Mouse (Mus musculus): ENCODE measurements around the gene Olfr648.

Gene Olfr648

GRCm38 (mm10) chr7:104183292-104183691 is at the start of gene Olfr648:
Gene Olfr648, minus strand, starts transcription at chr7:104183392.
- no peak for DNase-seq

GRCm38 (mm10) chr7:104231203-104231602 is 48.0 kb upstream of the Olfr648 start:
- peak; percentile 22 for DNase-seq

DNA sequence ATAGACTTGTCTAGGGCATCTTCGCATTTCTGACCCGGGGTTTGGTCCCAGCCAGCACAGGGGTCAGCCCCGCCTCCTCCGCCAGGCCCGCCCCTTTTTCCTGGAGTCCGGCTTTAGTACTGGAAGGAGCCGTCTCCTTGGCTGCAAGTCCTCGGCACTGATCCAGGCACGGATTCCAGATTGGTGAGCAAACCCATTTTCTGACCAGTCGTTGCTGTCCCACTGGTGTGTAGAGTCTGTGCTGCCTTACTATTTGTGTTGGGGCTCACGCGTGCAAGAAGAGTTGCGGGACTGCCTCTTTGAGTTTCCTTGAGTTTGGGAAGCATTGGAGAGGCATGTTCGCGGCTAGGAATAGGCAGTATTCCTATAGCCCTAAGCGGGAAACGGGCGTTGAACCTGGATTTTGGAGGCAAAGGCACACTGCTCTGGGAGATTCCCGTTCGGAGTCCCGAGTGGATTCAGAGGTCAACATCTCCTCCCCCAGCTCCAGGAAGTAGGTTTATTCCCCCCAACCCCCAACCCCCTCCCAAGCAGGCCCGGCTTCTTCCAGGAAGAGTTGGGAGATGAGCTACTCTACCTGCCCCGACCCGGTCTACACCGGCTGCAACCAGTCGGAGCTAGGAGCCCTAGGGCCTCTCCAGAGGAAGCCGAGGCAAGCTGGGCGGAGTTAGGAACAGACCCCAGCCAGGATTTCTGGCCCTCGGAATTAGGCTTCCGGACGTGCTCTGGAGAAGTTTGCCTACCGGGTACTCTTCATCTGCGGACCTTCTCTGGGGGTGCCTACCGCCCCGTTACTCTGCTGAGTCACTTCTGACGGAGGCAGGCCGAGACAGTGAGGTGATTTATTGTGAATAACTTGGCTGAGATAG is 35.7 kb upstream of the Olfr648 start, which contains the start of gene Trim6:
Trim6 (plus strand) TSS at position 93 of the 869 bp plus-strand sequence.
- DNase-seq, result peak; percentile 63

GRCm38 (mm10) chr7:104217881-104218280 is 34.7 kb upstream of the Olfr648 start:
- no peak for DNase-seq

DNA sequence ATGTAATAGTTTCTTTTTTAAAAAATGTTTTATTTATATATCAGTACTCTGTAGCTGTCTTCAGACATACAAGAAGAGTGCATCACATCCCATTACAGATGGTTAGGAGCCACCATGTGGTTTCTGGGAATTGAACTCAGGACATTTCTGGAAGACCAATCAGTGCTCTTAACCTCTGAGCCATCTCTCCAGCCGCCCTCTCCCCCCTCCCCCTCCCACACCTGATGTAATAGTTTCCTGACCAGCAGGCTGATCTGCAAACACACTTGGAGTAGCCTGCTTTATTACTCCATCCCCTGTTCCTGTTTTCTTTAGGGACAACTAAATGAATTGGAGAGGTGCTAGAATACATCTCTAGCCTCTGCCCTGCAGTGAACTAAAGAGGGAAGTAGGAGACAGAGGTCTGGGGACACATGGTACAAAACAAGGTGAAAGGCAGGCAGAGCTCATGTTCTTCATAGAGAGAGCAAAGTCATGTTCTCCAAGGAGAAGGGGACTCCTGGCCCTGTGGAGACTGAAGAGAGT is 32.9 kb upstream of the Olfr648 start:
- DNase-seq, result no peak

DNA sequence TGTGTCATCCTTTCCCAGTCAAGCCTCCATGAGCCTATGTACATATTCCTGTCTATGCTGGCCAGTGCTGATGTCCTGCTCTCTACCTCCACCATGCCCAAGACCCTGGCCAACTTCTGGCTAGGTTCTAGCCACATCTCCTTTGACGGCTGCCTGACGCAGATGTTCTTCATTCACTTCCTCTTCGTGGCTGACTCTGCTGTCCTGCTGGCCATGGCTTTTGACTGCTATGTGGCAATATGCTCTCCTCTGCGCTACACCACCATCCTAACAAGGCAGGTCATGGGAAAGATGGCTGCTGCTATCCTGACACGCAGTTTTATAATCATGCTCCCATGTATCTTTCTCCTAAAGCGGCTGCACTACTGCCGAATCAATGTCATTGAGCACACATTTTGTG is 23.0 kb upstream of the Olfr648 start:
- DNase-seq, result no peak

DNA sequence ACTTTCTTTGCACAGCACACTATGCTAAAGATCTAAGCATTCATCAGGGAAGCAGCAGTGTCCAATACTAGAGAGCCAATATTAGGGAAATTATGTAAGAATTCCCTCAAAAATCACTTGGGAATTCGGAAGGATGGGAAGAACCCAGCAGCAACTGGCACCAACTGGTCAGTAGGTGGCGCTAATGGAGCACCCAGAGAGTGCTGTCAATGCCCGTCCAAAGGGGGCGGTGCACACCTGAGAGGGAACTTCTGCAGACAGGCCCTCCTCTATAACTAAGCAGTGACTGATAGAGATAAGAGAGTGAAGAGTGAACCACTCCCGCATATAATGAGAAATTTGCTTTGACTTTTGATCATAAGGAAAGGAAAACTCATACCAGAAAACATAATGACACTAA is 16.6 kb upstream of the Olfr648 start:
- DNase-seq, result peak; percentile 76

DNA sequence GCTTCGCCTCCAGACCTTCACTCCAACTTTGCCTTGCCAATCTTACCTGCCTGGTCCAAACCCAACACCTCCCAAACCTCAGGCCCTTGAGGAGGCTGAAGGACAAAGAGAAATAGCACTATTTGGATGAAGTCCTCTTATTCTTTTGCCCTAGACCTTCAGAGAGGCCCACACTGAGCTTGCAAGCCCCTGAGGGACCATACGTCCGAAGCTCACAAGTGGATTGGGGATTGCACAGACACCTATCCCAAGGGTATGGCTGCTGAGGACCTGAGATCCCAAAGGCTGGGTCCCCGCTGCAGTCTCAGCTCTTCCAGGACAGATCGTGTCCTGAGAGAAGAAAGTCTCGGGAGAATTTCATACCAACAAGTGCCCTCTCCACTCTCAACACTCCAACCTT is 12.7 kb upstream of the Olfr648 start, which contains the start of gene Olfr649:
Olfr649 (minus strand) TSS at position 101 of the 400 bp plus-strand sequence.
- DNase-seq, result no peak

DNA sequence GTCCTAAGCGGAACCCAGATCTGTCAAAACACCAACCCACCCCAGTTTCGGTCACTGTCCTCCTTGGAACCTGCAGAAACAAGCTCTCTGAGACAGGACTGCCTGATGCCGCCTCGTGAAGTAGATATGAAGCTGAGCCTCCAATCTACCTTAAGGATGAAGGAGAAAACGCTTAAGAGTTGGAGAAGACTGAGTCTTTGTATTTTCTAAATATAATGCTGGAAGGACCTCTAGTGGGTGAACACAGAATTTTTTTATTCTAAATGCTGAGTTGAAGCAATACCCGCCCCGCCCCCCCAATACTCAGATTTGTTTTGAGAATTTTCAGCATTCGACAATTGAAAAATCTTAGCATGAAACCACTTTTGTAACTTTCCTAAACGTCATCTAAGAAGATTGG is 8.1 kb upstream of the Olfr648 start:
- DNase-seq, result no peak

DNA sequence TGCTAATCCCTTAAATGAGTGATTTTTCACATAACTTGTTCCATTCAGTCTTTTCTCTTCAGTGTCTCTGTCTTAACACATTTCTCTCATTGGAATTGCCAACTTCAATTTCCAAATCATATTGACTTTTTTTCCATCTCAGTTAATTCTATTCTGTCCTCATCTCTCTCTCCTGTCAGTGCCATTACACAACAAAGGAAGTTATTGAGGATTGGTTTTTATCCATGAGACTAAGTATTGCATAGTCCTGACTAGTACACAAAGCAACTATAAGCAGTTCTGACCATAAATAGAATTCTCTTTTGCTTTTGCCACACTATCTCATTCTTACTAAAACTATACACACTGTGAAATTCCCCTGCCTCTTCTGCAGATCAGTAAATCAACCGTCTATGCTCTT is 4.1 kb downstream of the Olfr648 start:
- DNase-seq, result no peak

GRCm38 (mm10) chr7:104178422-104179054 is 4.7 kb downstream of the Olfr648 start:
- no peak for DNase-seq

- no peak for DNase-seq
Observed at GRCm38 (mm10) chr7:104175085-104175484, 8.1 kb downstream of the Olfr648 start.

- DNase-seq, result peak; percentile 14
Observed at GRCm38 (mm10) chr7:104169634-104170204, 13.5 kb downstream of the Olfr648 start.

DNA sequence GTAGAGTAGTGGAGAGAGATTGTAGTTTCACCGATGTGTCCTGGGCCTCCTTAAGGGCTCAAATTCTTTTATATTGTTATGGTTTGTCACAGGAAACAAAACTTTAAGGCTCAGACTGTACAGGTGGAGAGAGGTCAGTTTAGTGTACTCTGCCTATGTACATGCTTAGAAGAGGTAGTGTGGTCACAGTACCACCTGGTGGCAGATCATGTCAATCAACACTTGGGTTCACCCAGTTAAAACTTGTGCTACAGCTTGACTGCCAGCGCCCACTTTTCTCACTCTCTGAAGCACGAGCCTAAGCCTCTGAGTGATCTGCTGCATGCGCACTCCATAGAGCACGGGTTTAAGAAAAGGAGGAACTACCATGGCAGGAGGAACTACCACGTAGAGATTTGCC is 16.1 kb downstream of the Olfr648 start:
- DNase-seq, result peak; percentile 6

DNA sequence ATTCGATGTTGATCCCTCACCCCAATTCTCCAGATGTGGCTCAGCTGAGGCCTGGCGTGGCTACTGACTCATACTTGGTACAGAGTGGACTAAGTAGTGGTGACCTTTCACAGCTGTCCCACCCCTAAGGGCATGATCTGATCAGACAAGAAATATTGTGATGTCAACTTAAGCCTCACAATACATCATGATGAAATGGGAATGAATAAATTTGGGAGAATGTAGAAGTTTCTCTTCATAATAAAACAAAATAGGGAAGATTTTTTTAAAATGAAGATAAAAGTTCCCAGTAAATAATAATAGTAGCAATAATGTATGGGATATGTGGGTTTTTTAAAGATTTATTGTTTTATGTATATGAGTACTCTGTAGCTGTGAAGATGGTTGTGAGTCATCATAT is 32.7 kb downstream of the Olfr648 start, which contains the start of gene Ubqlnl:
Ubqlnl (minus strand) TSS at position 101 of the 400 bp plus-strand sequence.
- no peak for DNase-seq

DNA sequence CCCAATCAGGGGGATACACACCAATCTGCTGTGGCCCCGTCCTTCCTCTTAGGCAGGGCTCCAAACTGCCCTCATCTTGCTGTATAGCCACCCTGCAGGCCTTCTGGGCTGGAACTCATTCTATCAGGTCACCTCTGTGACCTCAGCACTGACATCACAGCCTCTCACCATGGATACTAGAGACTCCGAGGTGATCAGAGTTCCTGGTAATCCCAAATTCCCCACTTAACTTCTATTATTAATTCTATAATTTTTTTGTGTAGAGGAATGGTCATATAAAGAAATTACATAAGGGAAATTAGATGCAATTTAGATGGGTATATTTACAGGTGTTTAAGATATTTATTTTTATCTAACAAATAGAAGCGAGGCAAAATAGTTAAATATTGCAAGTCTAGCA is 40.0 kb downstream of the Olfr648 start, which contains the start of gene Ubqln3:
Ubqln3 (minus strand) TSS at position 101 of the 400 bp plus-strand sequence.
- no peak for DNase-seq

DNA sequence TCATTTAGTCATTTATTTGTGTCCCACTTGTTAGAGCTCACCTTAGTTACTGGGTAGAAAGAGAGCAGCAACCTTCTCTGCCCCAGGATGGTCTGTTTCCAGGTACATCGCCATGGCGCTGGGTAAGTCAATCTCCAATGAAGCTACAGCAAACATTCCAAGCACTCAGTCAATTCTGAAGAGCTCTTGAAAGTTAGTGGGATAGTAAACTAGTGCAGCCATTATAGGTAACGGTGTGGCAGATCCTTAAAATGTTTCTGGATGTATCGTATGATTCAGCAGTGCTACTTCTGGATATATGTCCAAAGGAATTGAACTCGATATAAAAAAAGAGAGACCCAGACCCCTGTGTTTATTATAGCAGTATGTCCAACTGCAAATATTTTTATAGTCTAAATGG is 45.9 kb downstream of the Olfr648 start, which contains the start of gene Olfr643:
Olfr643 (minus strand) TSS at position 101 of the 400 bp plus-strand sequence.
- no peak for DNase-seq

DNA sequence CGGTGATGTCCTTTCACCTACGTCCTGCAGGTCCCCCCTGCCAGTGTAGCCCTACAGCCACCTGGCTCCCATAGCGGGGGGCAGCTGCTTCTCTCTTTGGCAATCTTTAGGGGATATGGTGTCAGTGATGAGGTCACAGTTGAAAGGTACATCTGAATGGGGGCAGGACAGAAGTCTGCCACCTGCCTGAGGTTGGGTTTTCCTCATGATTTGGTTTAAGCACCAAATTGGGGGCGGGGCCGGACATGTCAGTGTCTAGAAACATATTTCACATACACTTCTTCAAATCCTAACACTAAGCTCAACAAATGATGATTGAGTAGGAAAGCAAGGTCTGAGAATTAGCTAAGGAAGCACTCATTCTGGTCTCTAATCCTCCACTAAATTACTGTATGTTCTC is 53.5 kb downstream of the Olfr648 start, which contains the start of gene Ubqln5:
Ubqln5 (minus strand) TSS at position 101 of the 400 bp plus-strand sequence.
- no peak for DNase-seq
